ENCODE assay signal across 8 mouse cellular contexts in genomic region chr2:29252059-29252598, GRCm38 (mm10). TPM values are rescaled to one million over a fixed set of nuclear protein-coding genes. Genes with fewer than 3 reads are reported as not detected.
DNase-seq lines count a peak whose midpoint lies in the region; ATAC-seq and TF ChIP-seq lines count a peak whose summit lies in the region.

No protein-coding gene starts in this region.

- peak overlapping the region; percentile 82 for H3K27ac ChIP-seq in gastrocnemius, adult 2 months
- H3K27ac ChIP-seq in hindbrain, embryonic 16.5 days (ENCODE audit: low read depth, low read length): peak overlapping the region; percentile 70
- H3K27ac ChIP-seq in liver, embryonic 14.5 days: no peak overlapping the region

- peaks cover 17% of the 10 kb centered on the region for H3K27me3 ChIP-seq in hindbrain, embryonic 16.5 days (replicated peaks; ENCODE audit: control insufficient read depth, insufficient read depth, low read length)
- peaks cover 71% of the 10 kb centered on the region for H3K27me3 ChIP-seq in liver, embryonic 14.5 days (ENCODE audit: control insufficient read depth, insufficient read depth, low read length)

- no peak for TF ChIP-seq EP300 in liver, embryonic 14.5 days (IDR thresholded peaks at IDR 0.05; ENCODE audit: low read depth)

- TF ChIP-seq CTCF in gastrocnemius, adult 2 months (IDR thresholded peaks at IDR 0.05): peak; percentile 49
- no peak for TF ChIP-seq CTCF in liver, embryonic 14.5 days (IDR thresholded peaks at IDR 0.05; ENCODE audit: low read depth)

- no peak for DNase-seq in frontal cortex, postnatal 25 days (ENCODE audit: low spot score in 2 of 2)
- peak; percentile 77 for DNase-seq in adrenal gland, postnatal 10 days
- peak; percentile 77 for DNase-seq in gastrocnemius, adult 2 months
- no peak for DNase-seq in liver, embryonic 14.5 days (ENCODE audit: low read depth in 3 of 3, low spot score in 3 of 3)
- DNase-seq in natural killer cell, adult 2 months (ENCODE audit: low spot score in 2 of 2): peak; percentile 13 to 14
- peak; percentile 20 for DNase-seq in testis, postnatal 14 days (ENCODE audit: low spot score)

- no peaks in the 10 kb centered on the region for H3K9me3 ChIP-seq in hindbrain, embryonic 16.5 days (ENCODE audit: control insufficient read depth, low read length)
- no peaks in the 10 kb centered on the region for H3K9me3 ChIP-seq in liver, embryonic 14.5 days (ENCODE audit: control insufficient read depth, low read length)

- H3K4me1 ChIP-seq in hindbrain, embryonic 16.5 days (ENCODE audit: control insufficient read depth, insufficient read depth, low read depth, low read length): peaks cover 39% of the 10 kb centered on the region
- H3K4me1 ChIP-seq in liver, embryonic 14.5 days (replicated peaks; ENCODE audit: control insufficient read depth in 2 of 2, insufficient read depth in 2 of 2, low read length in 1 of 2): no peaks in the 10 kb centered on the region

- peak overlapping the region; percentile 90 for H3K4me2 ChIP-seq in hindbrain, embryonic 16.5 days (ENCODE audit: low read length)
- H3K4me2 ChIP-seq in liver, embryonic 14.5 days (ENCODE audit: low read depth): peak overlapping the region; percentile 59

- H3K36me3 ChIP-seq in hindbrain, embryonic 16.5 days (ENCODE audit: control insufficient read depth, insufficient read depth, low read length): no peaks in the 10 kb centered on the region
- no peaks in the 10 kb centered on the region for H3K36me3 ChIP-seq in liver, embryonic 14.5 days (replicated peaks; ENCODE audit: control insufficient read depth, insufficient read depth, low read depth)

- 0 out of 2 replicates have a peak, but pooled peaks have one; percentile 18 for ATAC-seq in frontal cortex, adult (ENCODE audit: low TSS enrichment)
- peak; percentile 44; the same call in 1 of the 2 replicates for ATAC-seq in hindbrain, embryonic 16.5 days
- no peak for ATAC-seq in liver, embryonic 14.5 days (ENCODE audit: insufficient read depth)

- 0% methylated on average over 42 of the region's 49 CpGs for WGBS in hindbrain, embryonic 16.5 days
- under 1% methylated on average over 49 of the region's 49 CpGs for WGBS in liver, embryonic 14.5 days (ENCODE audit: insufficient replicate concordance)

- intact Hi-C loops in gastrocnemius, adult 2 months (cut with DNase I): no loop called here

- H3K4me3 ChIP-seq in gastrocnemius, adult 2 months: peak overlapping the region; percentile 96
- H3K4me3 ChIP-seq in hindbrain, embryonic 16.5 days (ENCODE audit: low read length): peak overlapping the region; percentile 68
- H3K4me3 ChIP-seq in liver, embryonic 14.5 days (ENCODE audit: insufficient read depth in 1 of 2, low read depth in 2 of 2, low read length in 2 of 2): peak overlapping the region; percentile 36 to 49

- peak overlapping the region; percentile 71 for H3K9ac ChIP-seq in hindbrain, embryonic 16.5 days (ENCODE audit: low read depth, low read length)
- H3K9ac ChIP-seq in liver, embryonic 14.5 days (replicated peaks): no peak overlapping the region

RNA-seq across cellular contexts. Expression of gene Ntng2, which starts 0.7 kb away (rescaled TPM):
- 10 to 100 TPM; 16.2 to 24.2 TPM for total RNA-seq in adrenal gland, postnatal 10 days (2021)
- total RNA-seq in gastrocnemius, adult 2 months (2021): 10 to 100 TPM; 25.0 to 27.0 TPM
- polyA plus RNA-seq in hindbrain, embryonic 16.5 days (2015; fragmentation: Nextera tagmentation; extraction: Ambion mirVana): 3.5 and 4.1 TPM in 2 replicates
- polyA plus RNA-seq in liver, embryonic 14.5 days (2012; rRNA removed): 0.22 and 0.35 TPM in 2 replicates
- 0.34 TPM in 1 of 2 replicates, not detected in the other for polyA plus RNA-seq in liver, embryonic 14.5 days (2014; fragmentation: Nextera tagmentation; extraction: Ambion mirVana)

Comparison
In these comparisons a context has a peak if more than half of its experiments do, and no peak if none do; other contexts are left out.
1. DNase-seq: peak in adrenal gland, postnatal 10 days (single experiment), gastrocnemius, adult 2 months (single experiment), natural killer cell, adult 2 months (2 of 2) and testis, postnatal 14 days (single experiment); none in frontal cortex, postnatal 25 days (0 of 2) and liver, embryonic 14.5 days (0 of 3).
2. H3K4me3 ChIP-seq: peak in every context shown above with its lines; median percentile 96 in gastrocnemius, adult 2 months; 68 in hindbrain, embryonic 16.5 days; 42 in liver, embryonic 14.5 days.